Mouse (Mus musculus): ENCODE measurements around the gene Olfr1462. TPM values are rescaled to one million over a fixed set of nuclear protein-coding genes. Genes with fewer than 3 reads are reported as not detected.

Olfr1462 gene
- not detected in 2 replicates for polyA plus RNA-seq (2014; fragmentation: Nextera tagmentation; extraction: Ambion mirVana)

GRCm38 (mm10) chr19:13185434-13185833 is at the start of gene Olfr1462:
Gene Olfr1462 (plus strand): TSS chr19:13185734.
- no peaks in the 10 kb centered on the region for H3K27me3 ChIP-seq (ENCODE audit: control insufficient read depth, insufficient read depth, low read length)
- DNase-seq (ENCODE audit: low spot score) (no peak), ATAC-seq (ENCODE audit: low FRiP score) (no peak)
- H3K4me1 ChIP-seq (replicated peaks; ENCODE audit: control insufficient read depth, insufficient read depth, low read length): no peaks in the 10 kb centered on the region
- no peaks in the 10 kb centered on the region for H3K36me3 ChIP-seq (ENCODE audit: control insufficient read depth, insufficient read depth, low read length)
- H3K9ac ChIP-seq (ENCODE audit: low read depth, low read length): no peak within 1 kb of the TSS
- no peak within 1 kb of the TSS for H3K27ac ChIP-seq (ENCODE audit: low read depth, low read length)
- H3K4me3 ChIP-seq (ENCODE audit: low read depth, low read length): no peak within 1 kb of the TSS
- 87% methylated on average over 1 of the region's 1 CpGs for WGBS
- H3K4me2 ChIP-seq (replicated peaks; ENCODE audit: low read depth, low read length): no peak within 1 kb of the TSS
- no peaks in the 10 kb centered on the region for H3K9me3 ChIP-seq (ENCODE audit: control insufficient read depth, low read length)

- WGBS: 83% methylated on average over 1 of the region's 1 CpGs
- H3K4me3 ChIP-seq (ENCODE audit: low read depth, low read length): no peak within 1 kb of the TSS
- no peaks in the 10 kb centered on the region for H3K4me1 ChIP-seq (replicated peaks; ENCODE audit: control insufficient read depth, insufficient read depth, low read length)
- H3K9ac ChIP-seq (ENCODE audit: low read depth, low read length): no peak within 1 kb of the TSS
- DNase-seq (ENCODE audit: low spot score): no peak
- H3K36me3 ChIP-seq (ENCODE audit: control insufficient read depth, insufficient read depth, low read length): no peaks in the 10 kb centered on the region
- H3K9me3 ChIP-seq (ENCODE audit: control insufficient read depth, low read length): 0 out of 2 replicates have a peak, but pooled peaks cover 8% of the 10 kb centered on the region
- ATAC-seq (ENCODE audit: low FRiP score): no peak
- no peak within 1 kb of the TSS for H3K27ac ChIP-seq (ENCODE audit: low read depth, low read length)
- no peak within 1 kb of the TSS for H3K4me2 ChIP-seq (replicated peaks; ENCODE audit: low read depth, low read length)
- H3K27me3 ChIP-seq (ENCODE audit: control insufficient read depth, insufficient read depth, low read length): no peaks in the 10 kb centered on the region
These were observed 36.1 kb upstream of the Olfr1462 start, which contains the start of gene Olfr1459 for GRCm38 (mm10) chr19:13149449-13149848. Gene Olfr1459 (minus strand): TSS chr19:13149549.

GRCm38 (mm10) chr19:13162700-13163099 is 22.8 kb upstream of the Olfr1462 start, which contains the start of gene Olfr1461:
Gene Olfr1461 (plus strand): TSS chr19:13163000.
- Histone ChIP-seq H3K27me3 (ENCODE audit: control insufficient read depth, insufficient read depth, low read length) (no peaks in the 10 kb centered on the region), H3K4me1 (replicated peaks; ENCODE audit: control insufficient read depth, insufficient read depth, low read length) (no peaks in the 10 kb centered on the region), H3K9ac (ENCODE audit: low read depth, low read length) (no peak within 1 kb of the TSS), H3K4me2 (replicated peaks; ENCODE audit: low read depth, low read length) (no peak within 1 kb of the TSS), H3K27ac (ENCODE audit: low read depth, low read length) (no peak within 1 kb of the TSS), H3K36me3 (ENCODE audit: control insufficient read depth, insufficient read depth, low read length) (no peaks in the 10 kb centered on the region), H3K9me3 (ENCODE audit: control insufficient read depth, low read length) (no peaks in the 10 kb centered on the region), H3K4me3 (ENCODE audit: low read depth, low read length) (no peak within 1 kb of the TSS)
- no peak for DNase-seq (ENCODE audit: low spot score)
- no peak for ATAC-seq (ENCODE audit: low FRiP score)
- WGBS: 56% methylated on average over 1 of the region's 1 CpGs

GRCm38 (mm10) chr19:13221666-13222065 is 36.1 kb downstream of the Olfr1462 start:
- Histone ChIP-seq H3K4me1 (replicated peaks; ENCODE audit: control insufficient read depth, insufficient read depth, low read length) (no peaks in the 10 kb centered on the region), H3K4me3 (ENCODE audit: low read depth, low read length) (no peak overlapping the region), H3K36me3 (ENCODE audit: control insufficient read depth, insufficient read depth, low read length) (no peaks in the 10 kb centered on the region), H3K9me3 (ENCODE audit: control insufficient read depth, low read length) (no peaks in the 10 kb centered on the region; the same call in none of the 2 replicates), H3K27ac (ENCODE audit: low read depth, low read length) (no peak overlapping the region), H3K27me3 (ENCODE audit: control insufficient read depth, insufficient read depth, low read length) (no peaks in the 10 kb centered on the region), H3K4me2 (replicated peaks; ENCODE audit: low read depth, low read length) (no peak overlapping the region), H3K9ac (ENCODE audit: low read depth, low read length) (no peak overlapping the region)
- WGBS: 88% methylated on average over 11 of the region's 11 CpGs
- DNase-seq (ENCODE audit: low spot score) (no peak), ATAC-seq (ENCODE audit: low FRiP score) (no peak)

GRCm38 (mm10) chr19:13231028-13231427 is 45.5 kb downstream of the Olfr1462 start, which contains the start of gene Olfr1463:
Gene Olfr1463 (plus strand): TSS chr19:13231328.
- no peak within 1 kb of the TSS for H3K4me3 ChIP-seq (ENCODE audit: low read depth, low read length)
- ATAC-seq (ENCODE audit: low FRiP score): no peak
- H3K9me3 ChIP-seq (ENCODE audit: control insufficient read depth, low read length): peaks cover 3% of the 10 kb centered on the region; the same call in 1 of the 2 replicates

More at GRCm38 (mm10) chr19:13231028-13231427, 45.5 kb downstream of the Olfr1462 start, which contains the start of gene Olfr1463:
- Histone ChIP-seq H3K9ac (ENCODE audit: low read depth, low read length) (no peak within 1 kb of the TSS), H3K4me2 (replicated peaks; ENCODE audit: low read depth, low read length) (no peak within 1 kb of the TSS), H3K27me3 (ENCODE audit: control insufficient read depth, insufficient read depth, low read length) (no peaks in the 10 kb centered on the region), H3K4me1 (replicated peaks; ENCODE audit: control insufficient read depth, insufficient read depth, low read length) (no peaks in the 10 kb centered on the region), H3K36me3 (ENCODE audit: control insufficient read depth, insufficient read depth, low read length) (no peaks in the 10 kb centered on the region), H3K27ac (ENCODE audit: low read depth, low read length) (no peak within 1 kb of the TSS)
- no peak for DNase-seq (ENCODE audit: low spot score)

Other genes with a start within 250 kb of the Olfr1462 start
- not detected in 2 replicates for gene Olfr1450, start 235.5 kb upstream of the Olfr1462 start, polyA plus RNA-seq (2014; fragmentation: Nextera tagmentation; extraction: Ambion mirVana)
- gene Olfr1451, start 190.7 kb upstream of the Olfr1462 start, polyA plus RNA-seq (2014; fragmentation: Nextera tagmentation; extraction: Ambion mirVana): not detected in 2 replicates
- gene Olfr1453, start 157.4 kb upstream of the Olfr1462 start, polyA plus RNA-seq (2014; fragmentation: Nextera tagmentation; extraction: Ambion mirVana): not detected in 2 replicates
- gene Olfr1454, start 125.1 kb upstream of the Olfr1462 start, polyA plus RNA-seq (2014; fragmentation: Nextera tagmentation; extraction: Ambion mirVana): not detected in 2 replicates
- not detected in 2 replicates for gene Olfr1457, start 87.8 kb upstream of the Olfr1462 start, polyA plus RNA-seq (2014; fragmentation: Nextera tagmentation; extraction: Ambion mirVana)
- gene Olfr1458, start 79.0 kb upstream of the Olfr1462 start, polyA plus RNA-seq (2014; fragmentation: Nextera tagmentation; extraction: Ambion mirVana): not detected in 2 replicates
- gene Olfr1459, start 36.2 kb upstream of the Olfr1462 start, polyA plus RNA-seq (2014; fragmentation: Nextera tagmentation; extraction: Ambion mirVana): 0.02 TPM in 1 of 2 replicates, not detected in the other
- not detected in 2 replicates for gene Olfr1461, start 22.7 kb upstream of the Olfr1462 start, polyA plus RNA-seq (2014; fragmentation: Nextera tagmentation; extraction: Ambion mirVana)
- gene Olfr1463, start 45.6 kb downstream of the Olfr1462 start, polyA plus RNA-seq (2014; fragmentation: Nextera tagmentation; extraction: Ambion mirVana): not detected in 2 replicates
- not detected in 2 replicates for gene Olfr1465, start 129.8 kb downstream of the Olfr1462 start, polyA plus RNA-seq (2014; fragmentation: Nextera tagmentation; extraction: Ambion mirVana)
- gene Olfr1466, start 153.1 kb downstream of the Olfr1462 start, polyA plus RNA-seq (2014; fragmentation: Nextera tagmentation; extraction: Ambion mirVana): not detected in 2 replicates
- gene Olfr1467, start 176.5 kb downstream of the Olfr1462 start, polyA plus RNA-seq (2014; fragmentation: Nextera tagmentation; extraction: Ambion mirVana): not detected in 2 replicates
- gene Olfr1469, start 222.1 kb downstream of the Olfr1462 start, polyA plus RNA-seq (2014; fragmentation: Nextera tagmentation; extraction: Ambion mirVana): not detected in 2 replicates